Mouse (Mus musculus): Measurements from ENCODE around the gene Amt.
A peak's percentile ranks its signal among the peaks of the same experiment; 100 is the strongest.

The Amt gene

DNA sequence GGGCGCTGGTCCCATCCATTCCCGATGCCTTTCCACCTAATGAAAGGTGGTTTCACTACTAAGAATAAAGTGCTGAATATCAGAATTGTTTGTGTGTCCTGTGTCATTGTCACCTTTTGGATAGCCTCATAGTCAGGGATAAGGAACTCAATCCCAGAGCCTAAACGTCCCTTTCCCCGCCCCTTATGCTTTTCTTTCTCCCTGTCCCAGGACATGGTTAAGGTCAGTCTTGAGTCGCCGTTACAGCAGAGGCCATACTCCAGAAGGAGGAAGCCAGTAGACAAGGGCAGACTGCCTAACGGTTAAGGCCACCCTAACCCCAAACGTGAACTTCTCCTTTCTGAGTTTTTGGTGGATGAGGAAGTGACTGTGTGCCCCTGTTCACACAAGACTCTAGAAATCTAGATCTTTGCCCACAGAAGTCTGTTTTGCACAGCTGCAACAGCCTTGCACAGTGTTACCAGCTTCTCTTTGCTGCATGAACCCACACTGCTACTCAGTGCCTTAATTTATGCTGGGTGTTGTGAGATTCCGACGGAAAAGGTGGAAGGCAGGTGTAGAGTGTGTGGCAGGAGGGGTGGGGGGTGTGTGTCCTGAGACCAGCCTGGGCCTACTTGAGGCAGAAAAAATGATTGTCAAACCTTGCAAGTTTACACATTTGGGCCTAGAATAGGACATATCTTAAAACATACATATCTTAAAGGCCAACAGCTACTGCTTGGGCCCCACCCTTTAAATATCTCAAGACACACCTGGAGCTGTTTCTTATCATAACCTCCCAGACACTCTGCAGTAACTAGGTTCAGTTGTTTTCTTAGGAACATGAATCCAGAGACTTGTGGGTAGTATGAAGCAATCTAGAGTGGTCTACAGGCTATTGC is 43.8 kb downstream of the Amt start:
- DNase-seq, result no peak

GRCm38 (mm10) chr9:108341139-108341475 is 44.5 kb downstream of the Amt start:
- DNase-seq, result no peak

- DNase-seq, result no peak
Observed at GRCm38 (mm10) chr9:108341801-108342200, 45.1 kb downstream of the Amt start.

DNA sequence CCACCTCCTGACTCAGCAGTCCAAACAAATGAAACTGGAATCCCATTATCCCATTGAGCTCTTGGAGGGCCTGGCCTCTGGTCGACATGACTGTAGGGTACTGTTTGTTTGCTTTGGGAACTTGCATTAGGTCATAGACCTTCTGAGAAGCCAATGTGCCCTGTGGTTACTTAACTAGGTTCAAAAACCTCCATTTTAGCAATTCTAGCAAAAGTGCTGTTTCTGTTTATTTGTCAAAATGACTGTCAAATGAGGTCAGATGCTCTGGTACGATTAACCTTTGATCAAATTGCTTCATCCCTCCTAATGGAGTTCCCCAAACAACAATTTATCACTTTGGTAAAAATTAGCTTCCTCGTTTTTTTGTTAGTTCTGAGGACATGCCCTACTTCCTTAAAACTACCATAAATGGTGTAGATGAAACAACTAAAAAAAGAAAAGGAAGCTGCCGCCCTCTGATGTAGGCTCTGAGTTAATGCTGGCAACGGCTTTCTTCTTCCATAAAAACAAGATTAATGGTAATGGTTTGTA is 45.7 kb downstream of the Amt start:
- no peak for DNase-seq

DNA sequence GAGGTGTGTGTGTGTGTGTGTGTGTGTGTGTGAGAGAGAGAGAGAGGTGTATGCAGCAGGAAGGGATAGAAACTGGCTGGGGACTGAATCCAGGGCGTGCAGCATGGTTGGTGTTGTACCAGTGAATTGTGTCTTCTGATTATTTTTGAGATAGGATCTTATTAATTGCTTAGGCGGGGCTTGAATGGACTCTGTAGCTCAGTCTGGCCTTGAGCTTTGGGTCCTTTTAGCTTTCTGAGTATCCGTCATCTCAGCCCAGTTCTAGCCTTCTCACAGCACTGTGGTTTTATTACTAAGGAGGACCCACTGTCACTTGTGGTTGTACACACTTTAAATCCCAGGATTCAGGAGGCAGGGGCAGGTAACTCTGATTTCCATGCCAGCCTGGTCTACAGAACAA is 46.7 kb downstream of the Amt start:
- DNase-seq, result no peak

DNA sequence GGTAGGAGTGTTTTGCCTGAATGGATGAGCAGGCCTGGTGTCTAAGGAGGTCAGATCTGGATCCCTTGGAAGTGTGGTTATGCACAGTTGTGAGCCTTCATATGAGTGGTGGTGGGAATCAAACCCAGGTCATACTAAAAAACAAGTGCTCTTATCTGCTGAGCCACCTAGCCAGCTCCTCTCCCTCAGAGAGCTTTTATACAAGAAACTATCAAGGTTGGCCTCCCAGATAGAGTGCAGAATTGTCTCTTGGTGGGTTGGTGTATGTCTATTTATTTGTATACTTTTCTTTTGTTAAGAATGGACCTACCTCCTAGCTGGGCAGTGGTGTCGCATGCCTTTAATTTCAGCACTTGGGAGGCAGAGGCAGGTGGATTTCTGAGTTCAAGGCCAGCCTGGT is 47.2 kb downstream of the Amt start:
- no peak for DNase-seq

DNA sequence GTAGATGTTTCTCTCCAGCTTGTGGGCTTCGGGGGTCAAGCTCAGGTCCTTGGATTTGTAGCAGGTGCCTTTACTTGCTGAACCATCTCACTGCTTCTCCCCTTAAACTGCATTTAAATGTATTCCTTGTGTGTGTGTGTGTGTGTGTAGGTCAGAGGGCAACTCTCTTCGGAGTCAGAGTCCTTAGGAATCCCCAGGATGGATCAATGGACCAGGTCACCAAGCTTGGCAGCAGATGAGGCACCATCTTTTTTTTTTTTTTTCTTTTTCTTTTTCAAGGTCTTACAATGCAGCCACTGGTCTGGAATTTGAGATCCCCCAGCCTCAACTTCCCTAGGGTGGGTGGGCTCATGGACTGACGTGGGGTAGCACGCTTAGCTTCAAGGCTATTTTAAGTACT is 47.8 kb downstream of the Amt start:
- DNase-seq, result no peak

DNA sequence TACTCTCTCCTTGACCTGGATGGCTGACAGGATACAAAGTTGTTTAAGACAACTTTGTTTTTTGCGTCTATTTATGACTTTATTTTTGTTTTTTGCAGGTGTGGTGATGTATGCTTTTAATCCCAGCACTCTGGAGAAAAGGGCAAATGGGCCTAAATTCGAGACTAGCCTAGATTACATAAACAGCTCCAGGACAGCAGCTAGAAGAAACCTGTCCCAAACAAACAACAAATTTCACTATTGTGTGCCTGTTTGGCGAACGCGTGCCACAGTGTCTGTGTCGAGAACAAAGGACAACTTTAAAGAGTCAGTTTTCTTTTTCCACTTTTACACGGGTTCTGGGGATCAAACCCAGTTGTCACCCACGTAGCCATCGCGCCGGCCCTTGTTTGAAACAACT is 50.4 kb downstream of the Amt start:
- no peak for DNase-seq

- DNase-seq, result peak; percentile 84
Observed at GRCm38 (mm10) chr9:108347540-108348289, 51.1 kb downstream of the Amt start, which contains the start of gene Usp4. TSS of gene Usp4 (plus strand) at chr9:108347853.

DNA sequence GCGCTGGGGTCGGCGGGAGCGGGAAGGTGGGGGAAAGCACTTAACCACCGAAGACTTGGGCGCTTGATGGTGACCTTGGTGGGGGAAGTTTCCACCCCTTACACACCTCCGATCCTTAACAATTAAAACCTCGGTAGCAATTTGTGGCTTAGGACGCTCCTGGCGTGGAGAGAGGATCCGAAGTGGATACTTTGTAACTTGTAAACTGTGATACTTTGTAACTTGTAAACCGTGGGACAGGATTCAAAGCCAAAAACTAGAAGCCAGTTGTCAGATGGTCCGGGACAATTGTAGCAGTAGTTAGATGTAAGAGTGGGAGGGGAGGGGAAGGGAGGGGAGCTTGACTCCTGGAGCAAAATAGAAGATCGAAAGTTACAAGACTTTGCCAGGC is 51.6 kb downstream of the Amt start:
- DNase-seq, result no peak

GRCm38 (mm10) chr9:108349727-108350126 is 53.1 kb downstream of the Amt start:
- DNase-seq, result no peak

Data from cerebellum, adult 8-10 months (tissue).